Mouse (Mus musculus) urinary bladder, postnatal 4 days (tissue): Measurements from ENCODE around the gene Fam98c.
"Not testable (repeated sequence)": the region's sequence is repeated elsewhere in the genome, so short reads cannot be mapped to it uniquely, and the experiment has no call there.

Experiments used
- DNase-seq, 2 experiments: peaks; one replicate each; pipeline ENCODE4 v3.0.0; 2021 to 2022; ENCODE audit warnings: low spot score in 2 of 2

The Fam98c gene

DNA sequence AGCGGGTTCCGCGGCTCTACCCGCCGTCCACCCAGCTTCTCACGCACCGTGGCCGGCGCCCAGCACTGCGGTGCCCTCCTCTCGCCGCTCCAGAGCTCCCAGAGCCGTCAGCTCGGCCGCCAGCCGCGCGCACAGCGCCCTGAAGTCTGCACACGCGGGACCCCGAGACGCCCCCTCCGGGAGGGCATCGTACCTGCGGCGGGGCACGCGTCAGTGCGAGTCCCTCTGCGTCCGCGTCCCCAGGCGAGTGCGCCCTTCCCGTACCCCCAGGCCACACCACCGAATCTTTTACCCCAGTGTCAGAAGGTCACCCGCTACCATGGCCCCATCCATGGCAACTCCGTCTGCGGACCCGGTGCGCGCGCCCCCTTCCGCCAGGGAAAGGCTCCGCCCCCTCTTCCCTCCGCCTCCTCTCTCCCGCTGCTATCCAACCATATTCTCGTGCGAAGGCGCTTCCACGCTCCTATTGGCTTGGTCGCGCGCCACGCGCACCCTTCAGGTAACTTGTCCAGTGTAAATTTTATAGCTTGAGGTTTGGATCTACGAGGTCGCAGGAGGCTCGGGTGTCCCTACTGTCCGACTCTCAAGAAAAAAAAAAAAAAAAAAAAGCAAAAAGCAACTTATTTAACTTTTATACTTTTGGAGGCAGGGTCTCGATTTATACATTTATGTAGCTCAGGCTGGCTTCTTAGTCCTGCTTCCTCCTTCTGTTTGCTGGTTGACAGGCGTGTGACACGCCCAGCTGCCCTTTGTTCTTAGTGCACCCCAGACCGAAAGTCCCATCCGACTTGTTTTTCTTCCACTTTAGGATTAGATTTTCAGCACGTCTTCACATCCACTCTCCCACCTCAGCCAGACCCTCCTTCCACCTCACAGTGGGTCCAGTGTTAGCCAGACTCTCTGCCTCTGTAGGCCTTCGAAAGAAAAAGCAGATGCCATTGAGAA lies at the start of gene Fam98c:
Gene Fam98c, minus strand, starts transcription at position 397 of the 945 bp plus-strand sequence.
- peak; percentile 76 to 85 for DNase-seq

DNA sequence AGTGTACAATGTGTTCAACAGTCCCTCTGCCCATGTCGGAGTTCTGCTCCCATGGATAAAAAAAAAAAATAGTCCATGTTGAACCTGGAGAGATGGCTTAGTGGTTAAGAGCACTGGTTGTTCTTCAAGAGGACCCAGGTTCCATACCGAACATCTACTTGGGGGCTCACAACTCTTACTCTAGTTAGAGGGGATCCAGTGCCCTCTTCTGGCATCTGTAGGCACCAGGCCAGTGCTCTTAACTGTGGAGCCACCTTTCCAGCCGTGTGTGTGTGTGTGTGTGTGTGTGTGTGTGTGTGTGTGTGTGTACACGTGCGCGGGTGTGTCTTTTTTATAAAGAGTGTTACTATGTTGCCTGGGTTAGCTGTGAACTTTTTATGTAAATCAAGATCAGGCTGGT lies 46.5 kb upstream of the Fam98c start:
- no peak for DNase-seq

DNA sequence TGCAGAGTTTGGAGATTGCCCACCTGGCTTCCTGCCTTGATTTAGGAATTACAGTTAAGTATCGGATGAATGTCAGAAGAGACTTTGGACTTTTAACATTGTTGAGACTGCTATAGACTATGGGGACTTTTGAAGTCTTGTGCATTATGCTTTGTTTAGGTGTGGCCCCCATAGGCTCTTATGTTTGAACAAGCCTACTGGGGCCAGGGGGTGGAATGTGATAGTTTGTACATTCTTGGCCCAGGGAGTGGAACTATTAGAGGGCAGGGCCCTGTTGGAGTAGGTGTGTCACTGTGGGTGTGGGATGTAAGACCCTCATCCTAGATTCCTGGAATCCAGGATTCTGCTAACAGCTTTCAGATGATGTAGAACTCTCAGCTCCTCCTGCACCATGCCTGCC lies 38.2 kb upstream of the Fam98c start:
- not testable (repeated sequence) for DNase-seq

DNA sequence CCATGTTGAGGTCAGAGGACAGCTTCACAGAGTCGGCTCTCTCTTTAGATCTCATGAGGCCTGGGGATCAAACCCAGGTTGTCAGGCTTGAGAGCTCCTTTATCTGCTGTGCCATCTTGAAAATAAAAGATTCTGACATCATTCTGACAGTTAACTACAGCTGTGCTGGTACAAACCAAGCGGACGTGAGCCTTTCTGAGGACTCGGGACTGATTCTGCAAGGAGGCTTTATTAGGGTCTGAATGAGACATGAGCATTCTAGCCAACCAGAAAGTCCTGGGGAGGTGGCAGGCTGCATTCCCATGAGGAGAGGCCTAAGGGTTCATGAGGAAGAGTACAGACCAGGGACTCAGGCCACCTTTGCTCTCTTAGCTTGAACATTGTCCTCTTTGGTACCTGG lies 25.3 kb upstream of the Fam98c start:
- DNase-seq, result not testable (repeated sequence)

DNA sequence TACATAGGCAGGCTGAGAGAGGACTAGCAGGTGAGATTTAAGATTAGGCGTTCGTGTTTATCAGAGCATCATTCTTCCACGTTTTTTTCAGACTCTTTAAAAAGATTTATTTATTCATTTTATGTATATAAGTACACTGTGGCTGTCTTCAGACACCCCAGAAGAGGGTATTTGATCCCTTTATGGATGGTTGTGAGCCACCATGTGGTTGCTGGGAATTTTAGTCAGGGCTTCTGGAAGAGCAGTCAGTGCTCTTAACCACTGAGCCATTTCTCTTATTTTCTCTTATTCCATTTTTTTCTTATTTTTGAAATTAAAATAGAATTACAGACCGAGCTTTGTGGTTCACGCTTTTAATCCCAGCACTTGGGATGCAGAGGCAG lies 24.8 kb upstream of the Fam98c start:
- DNase-seq, result no peak

DNA sequence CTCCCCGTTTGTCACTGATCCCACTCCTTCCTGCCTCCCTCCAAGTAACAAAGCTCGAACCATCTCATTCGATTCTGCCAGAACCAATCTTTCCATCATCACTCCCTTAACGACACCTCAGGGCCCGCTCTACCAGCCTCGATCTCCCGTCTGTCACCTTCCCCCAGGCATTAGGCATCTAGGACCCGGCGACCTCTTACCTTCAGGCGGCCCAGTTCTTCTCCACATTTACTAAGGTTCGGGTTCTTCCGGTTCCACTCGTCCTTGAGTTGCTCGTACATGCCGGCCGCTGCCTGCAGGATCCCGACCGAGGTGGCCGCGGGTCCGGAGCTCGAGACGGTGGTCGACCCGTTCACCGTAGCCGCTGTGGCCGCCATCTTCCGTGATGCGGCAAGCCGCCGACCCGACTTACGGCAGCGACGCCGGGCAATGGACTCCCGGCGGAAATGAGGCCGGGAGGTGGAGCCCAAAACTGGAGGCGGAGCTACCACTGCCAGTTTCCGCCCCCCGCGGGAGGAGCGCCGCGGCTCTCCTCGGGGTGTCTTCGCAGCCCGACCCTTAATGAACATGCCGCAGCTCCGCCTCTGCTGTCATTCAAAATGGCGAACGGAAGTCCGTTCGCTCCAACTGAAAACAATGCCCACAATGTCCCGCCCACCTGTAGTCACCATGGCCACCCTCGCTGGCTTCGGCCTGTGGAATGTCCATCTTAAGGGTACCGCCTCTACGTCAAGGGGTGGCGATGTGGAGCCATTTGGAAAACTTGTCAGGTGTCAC lies 24.2 kb upstream of the Fam98c start, which contains the start of gene Psmd8:
Gene Psmd8, minus strand, starts transcription at position 625 of the 777 bp plus-strand sequence.
- peak; percentile 95 to 97 for DNase-seq

DNA sequence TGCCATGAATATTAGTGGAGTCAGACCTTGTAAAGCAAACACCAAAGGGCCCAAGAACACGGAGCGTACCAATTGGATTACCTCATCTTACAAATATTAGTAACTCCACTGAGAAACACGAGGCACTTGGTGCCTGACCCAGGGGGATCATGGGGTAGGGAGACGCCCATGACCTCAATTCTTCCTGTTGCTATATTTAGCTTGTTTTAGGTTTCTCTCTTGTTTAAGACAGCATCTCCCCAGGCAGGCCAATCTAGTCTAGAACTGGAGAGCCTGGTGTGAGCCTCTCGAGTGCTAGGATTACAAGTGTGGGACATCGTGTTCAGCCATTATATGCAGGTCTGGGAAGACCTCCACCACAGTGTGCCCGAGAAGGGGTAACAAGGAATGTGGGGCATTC lies 23.3 kb upstream of the Fam98c start:
- no peak for DNase-seq

DNA sequence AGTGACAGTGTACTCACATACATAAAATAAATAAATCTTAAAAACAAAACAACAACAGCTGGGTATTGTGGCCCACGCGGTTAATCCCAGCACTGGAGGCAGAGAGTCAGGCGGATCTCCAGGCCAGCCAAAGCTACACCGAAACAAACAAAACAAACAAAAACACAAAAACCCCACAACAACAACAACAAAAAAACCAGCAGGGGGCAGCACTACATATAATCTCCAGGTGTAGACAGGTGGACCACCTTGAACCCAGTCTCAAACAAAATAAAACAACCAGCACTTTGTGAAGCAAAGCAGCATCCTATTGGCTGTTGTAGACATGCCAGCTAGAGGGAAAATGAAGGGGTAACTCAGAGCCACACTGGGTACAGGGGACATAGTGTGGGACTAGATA lies 22.1 kb upstream of the Fam98c start:
- no peak for DNase-seq

DNA sequence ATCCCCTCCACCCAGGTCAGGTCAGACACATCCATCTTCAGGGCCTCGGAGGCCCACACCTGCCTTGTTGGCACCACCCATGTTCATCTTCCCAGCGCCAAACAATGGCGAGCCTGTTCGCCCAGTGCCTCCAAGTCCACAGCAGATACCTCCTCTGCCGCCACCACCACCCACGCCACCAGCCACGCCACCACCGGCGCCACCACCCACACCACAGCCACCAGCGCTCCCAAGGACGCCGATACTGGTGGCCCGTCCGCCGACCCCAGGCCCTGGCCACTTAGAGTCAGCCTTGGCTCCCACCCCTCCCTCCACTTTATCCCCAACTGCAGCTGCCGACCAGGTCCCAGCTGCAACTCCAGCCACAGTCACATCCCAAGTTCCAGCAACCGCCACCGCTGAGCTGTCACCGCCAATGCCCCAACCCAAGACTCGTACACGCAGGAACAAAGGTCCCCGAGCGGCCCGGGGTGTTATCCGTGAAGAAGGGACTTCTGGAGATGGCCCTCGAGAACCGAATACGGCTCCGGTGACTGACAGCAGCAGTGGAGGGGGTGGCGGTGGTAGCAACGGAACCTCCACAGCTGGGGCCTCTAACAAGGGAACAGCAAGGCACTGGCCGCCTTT lies 16.5 kb upstream of the Fam98c start:
- no peak for DNase-seq

DNA sequence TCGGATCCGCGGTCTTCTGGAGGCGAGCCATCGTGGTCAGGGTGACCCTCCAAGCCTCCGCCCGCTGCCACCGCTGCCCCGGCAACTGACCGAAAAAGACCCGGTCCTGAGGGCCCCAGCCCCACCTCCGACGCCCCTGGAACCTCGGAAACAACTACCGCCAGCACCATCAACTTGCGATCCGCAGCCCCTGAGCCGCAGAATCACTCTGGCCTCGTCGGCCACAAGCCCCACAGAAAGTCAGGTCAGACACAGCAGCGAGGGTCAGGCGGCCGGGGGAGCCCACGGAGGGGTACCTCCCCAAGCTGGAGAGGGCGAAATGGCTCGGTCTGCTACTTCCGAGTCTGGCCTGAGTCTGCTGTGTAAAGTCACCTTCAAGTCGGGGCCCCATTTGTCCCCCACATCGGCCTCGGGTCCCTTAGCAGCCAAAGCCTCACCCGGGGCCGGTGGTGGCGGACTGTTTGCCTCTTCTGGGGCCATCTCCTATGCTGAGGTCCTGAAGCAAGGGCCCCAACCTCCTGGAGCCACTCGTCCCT lies 15.6 kb upstream of the Fam98c start:
- DNase-seq, result no peak

DNA sequence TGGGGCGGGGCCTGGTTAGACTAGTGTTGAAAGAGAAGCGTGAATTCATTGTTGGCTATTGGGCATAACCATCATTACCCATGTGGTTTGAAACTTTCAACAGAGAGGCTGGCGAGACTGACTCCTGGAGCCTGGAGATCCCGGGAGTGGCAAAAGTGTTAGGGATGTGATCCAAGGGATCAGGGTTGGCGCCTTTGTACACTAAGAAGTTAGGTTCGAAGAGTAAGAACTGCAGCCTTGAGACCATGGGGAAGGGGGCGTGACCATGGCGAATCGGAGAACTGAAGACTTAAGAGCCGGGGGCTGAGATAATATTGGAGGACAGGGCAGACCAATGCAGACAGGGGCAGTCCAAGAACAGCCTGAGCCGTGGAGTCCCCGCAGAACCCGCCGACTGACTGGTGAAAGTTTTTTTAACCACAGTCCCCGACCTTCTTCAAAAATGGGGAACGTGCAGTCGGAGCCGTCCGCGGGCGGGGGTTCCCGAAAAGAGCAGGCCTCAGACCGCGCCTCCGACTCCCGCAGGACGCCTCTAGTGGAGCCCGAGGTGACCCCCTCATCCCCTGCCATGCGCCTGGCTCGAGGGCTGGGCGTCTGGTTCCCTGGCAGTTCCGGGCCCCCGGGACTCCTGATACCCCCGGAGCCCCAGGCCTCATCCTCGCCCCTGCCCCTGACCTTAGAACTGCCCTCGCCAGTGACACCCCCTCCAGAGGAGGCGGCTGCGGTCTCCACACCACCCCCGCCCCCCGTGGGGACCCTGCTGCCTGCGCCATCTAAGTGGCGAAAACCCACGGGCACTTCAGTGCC lies 14.9 kb upstream of the Fam98c start:
- DNase-seq, result no peak

DNA sequence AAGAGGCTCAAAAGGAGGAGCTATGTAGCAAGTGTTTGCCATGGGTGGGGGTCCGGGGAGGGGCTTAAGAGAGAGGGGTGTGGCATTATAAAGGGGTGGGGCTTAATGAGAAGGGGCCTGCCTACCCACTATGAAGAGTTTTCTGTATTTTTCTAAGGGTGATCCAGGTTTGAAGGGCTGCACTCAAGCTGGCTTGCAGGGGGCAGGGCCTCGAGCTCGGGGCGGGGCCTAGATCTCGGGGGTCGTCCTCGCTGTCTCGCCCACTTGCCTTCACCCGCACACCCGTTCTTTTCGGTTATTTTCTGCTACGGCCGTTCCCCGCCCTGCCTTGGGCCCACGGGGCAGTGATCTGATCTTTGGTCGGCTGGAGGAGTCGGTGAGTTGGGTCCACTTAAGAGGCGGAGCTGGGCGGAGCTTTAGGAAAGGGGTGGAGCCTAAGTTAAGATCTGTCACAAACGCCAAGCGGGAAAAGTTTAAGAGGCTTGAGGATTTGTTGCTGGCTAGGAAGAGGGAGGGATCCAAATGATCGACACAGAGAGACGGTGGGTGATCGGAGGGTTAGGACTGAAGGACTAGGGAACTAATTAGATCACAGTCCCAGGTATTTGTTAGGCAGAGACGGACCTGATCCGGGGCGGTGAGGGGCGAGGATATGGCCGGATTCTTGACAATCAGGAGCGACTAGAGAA lies 14.2 kb upstream of the Fam98c start, which contains the start of the genes Ggn and Spred3:
Gene Ggn, plus strand, starts transcription at position 145 of the 689 bp plus-strand sequence.
Gene Spred3, minus strand, starts transcription at position 346 of the 689 bp plus-strand sequence.
- DNase-seq, result peak; percentile 70 to 82

DNA sequence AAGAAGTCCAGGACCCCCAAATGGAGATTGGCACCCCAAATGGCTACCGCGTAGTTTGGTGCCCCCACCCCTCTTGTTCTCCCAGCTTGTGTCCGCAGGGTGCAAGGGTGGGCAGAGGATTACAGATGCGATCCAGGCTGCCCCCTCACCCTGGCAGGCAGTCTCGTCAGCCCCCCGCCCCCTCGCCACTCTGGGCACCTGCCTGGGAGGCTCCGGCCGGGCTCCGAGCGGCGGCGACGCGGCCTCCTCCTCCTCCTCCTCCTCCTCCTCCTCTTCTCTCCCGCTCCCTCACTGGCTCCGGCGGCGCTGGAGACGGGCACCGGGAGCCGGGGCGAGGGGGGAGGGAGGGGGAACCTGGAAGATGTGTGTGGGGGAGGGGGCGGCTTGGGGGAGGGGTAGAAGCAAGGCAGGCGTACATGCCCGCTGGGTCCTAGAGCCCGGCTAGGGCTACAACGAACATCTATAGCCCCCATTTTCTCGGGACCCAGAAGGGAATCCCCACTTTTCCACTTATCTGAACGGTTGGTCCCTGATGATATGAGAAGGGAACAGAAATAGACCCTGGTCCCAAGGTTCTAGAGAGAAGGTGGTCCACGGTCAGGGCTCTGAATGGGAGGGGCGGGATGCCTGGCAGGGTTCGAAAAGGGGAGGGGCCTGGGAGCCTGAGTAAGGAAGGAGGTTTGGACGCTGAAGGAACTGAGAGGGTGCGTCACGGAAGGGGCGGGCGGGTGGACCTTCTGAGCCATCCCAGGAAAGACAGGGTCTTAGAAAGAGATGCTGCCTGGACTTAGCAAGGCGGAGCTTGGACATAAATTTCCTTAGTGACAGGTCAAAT lies 13.4 kb upstream of the Fam98c start:
- peak; percentile 75 to 86 for DNase-seq

DNA sequence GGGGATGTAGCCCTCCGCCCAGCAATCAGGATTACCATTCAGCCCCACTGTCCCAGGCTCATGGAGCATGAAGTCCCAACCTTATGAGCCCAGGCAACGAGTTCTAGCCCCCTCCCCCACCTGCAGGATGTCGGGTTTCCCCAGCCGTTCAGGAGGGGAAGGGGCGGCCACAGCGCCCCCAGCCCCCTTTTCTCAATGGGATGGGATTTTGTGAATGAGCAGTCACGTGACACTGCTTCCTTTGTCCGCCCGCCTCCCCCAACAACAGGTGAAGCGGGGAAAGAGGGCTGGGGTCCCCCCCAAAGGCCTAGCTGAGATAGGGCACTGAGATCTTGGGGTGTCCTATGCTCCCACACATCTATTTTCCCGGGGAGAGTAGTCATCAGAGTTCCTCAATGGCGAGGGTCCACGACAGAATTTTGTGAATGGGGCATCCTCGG lies 12.8 kb upstream of the Fam98c start:
- no peak for DNase-seq

DNA sequence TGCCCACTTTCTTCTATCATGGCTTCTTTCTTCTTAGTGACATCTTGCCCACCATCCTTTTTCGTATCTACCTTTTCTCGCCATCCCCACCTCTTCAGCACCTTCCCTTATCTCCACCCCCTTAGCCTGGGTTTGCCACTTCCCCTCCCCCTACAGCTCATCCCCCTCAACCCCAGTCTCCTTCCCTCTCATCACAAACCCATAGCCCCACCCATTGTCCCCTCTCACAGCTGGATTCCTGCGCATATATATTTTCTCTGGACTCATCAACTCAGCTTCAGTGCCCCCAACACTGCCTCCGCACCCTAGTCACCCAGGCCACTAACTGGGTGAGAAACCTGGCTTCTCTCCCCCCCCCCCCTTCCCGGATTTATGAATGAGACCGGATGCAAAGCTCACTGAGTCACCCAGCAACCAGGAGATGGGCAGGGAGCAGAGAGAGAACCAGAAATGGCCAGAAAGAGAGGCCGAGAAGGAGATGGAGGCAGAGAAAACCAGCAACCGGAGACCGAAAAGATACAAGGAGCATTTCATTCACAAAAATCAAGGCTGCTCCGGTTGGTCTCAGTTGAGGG lies 12.2 kb upstream of the Fam98c start:
- no peak for DNase-seq

DNA sequence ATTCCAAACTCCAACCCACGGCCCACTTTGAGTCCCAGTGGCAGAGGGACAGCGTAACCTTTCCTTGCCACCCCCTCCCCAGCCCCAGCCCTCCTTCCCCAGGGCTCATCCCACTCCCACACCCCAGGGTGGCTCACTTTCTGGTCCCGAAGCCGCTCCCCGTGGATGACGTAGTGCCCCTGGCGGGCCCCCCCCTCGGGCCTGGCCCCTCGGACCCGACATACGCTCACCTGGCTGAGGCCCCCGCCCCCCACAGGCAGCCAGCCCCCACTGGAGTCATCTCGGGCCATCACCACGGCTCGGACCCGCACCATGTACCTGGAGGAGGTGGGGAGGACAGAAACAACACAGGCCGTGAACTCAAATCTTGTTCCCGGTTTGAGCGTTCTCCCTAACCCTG lies 11.6 kb upstream of the Fam98c start:
- DNase-seq, result no peak

DNA sequence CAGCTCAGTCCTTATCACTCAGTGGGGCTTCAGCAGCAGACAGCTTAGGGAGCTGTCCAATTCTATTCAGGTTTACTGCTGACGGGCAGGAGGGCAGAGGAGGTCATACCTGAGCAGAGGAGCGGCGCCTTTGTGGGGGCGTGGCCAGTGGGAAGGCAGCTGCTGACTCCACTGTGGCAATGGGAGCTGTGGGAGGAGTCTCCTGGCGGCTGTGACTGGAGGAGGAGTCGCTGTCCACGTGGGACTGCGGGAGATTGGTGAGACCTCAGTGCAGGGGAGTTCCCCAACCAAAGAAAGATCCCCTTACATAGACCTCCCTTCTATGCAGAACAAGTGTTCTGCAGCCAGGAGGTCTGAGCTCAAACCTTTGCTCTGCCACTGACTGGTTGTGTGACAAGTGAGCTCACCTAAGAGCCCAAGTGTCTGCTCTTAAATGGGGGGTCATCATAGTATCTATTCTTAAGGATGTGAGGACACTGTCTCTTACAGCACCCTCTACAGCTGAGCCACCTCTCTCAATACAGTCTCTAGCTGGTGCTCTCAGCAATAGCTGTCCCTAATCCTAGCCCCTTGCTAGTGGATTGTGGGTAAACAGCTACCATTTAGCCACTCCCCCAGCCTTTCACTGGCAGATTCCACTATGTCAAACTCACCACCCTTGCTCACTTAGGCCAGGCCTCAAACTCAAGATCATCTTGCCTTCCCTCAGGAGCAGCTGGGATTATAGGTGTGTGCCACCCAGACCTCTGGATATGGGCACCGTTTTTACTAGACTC lies 6.9 kb upstream of the Fam98c start:
- peak; percentile 38 to 64 for DNase-seq

DNA sequence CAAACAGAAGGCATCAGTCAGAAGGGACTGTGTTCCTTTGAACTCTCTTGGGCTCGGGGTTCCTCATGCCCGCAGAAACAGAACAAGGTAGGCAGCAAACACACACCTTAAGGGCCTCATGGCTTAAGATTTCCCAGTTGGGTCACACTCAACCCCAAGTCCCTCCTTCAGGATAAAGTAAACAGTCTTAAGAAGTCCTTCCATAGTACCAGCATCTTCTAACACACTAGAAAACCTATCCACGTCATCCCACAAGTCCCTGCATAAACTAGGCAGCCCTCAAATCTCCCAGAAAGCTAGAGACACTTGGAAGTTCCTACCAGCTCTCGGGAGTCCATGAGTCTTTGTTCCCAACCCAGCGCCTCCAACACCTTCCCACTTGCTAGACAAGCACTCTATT lies 6.3 kb upstream of the Fam98c start:
- DNase-seq, result no peak
